Mouse (Mus musculus) forebrain, embryonic 12.5 days (tissue): ENCODE results near the gene Sfta2. TPM values are rescaled to one million over a fixed set of nuclear protein-coding genes. Genes with fewer than 3 reads are reported as not detected.

ENCODE experiments used
- ATAC-seq: fragments of 200-750 bp; cut with Nextera tagmentation; 2 replicates; pipeline ENCODE4 v1.8.0; 2017; ENCODE audit warnings: moderate TSS enrichment; ENCODE audit not compliant: low FRiP score
- H3K27ac ChIP-seq: fragments of 300-500 bp; sonication (generic); 2 replicates; pipeline ENCODE4 v1.5.1; 2016; ENCODE audit warnings: mild to moderate bottlenecking
- H3K27me3 ChIP-seq: fragments of 300-500 bp; sonication (generic); 2 replicates; pipeline ENCODE4 v1.6.1; 2016; ENCODE audit warnings: mild to moderate bottlenecking
- H3K36me3 ChIP-seq: fragments of 300-500 bp; sonication (generic); replicated peaks from 2 replicates; pipeline ENCODE4 v1.6.1; 2016; ENCODE audit warnings: mild to moderate bottlenecking
- H3K4me1 ChIP-seq: fragments of 300-500 bp; sonication (generic); 2 replicates; pipeline ENCODE4 v1.6.1; 2016
- H3K4me2 ChIP-seq: fragments of 300-500 bp; sonication (generic); 2 replicates; pipeline ENCODE4 v1.6.1; 2016; ENCODE audit warnings: mild to moderate bottlenecking, moderate library complexity
- H3K4me3 ChIP-seq: fragments of 300-500 bp; sonication (generic); replicated peaks from 2 replicates; pipeline ENCODE4 v1.5.1; 2016; ENCODE audit warnings: mild to moderate bottlenecking
- H3K9ac ChIP-seq: fragments of 300-500 bp; sonication (generic); 2 replicates; pipeline ENCODE4 v1.6.1; 2016; ENCODE audit warnings: mild to moderate bottlenecking
- H3K9me3 ChIP-seq: fragments of 300-500 bp; sonication (generic); 2 replicates; pipeline ENCODE4 v1.6.1; 2016
- WGBS: fragments of 180-500 bp; shearing (Covaris S2); methylation state at CpG from one replicate; pipeline ENCODE4 v1.1.7; 2016; 5-methylcytosine and 5-hydroxymethylcytosine counted together
- polyA plus RNA-seq: library from polyadenylated mRNA; unstranded; fragments of >200 nt; fragmentation: Nextera tagmentation; extraction: Ambion mirVana; gene quantifications from 2 replicates; pipeline ENCODE4 v1.2.1, GENCODE M21; 2016

Gene Sfta2
- not detected in 2 replicates for polyA plus RNA-seq

DNA sequence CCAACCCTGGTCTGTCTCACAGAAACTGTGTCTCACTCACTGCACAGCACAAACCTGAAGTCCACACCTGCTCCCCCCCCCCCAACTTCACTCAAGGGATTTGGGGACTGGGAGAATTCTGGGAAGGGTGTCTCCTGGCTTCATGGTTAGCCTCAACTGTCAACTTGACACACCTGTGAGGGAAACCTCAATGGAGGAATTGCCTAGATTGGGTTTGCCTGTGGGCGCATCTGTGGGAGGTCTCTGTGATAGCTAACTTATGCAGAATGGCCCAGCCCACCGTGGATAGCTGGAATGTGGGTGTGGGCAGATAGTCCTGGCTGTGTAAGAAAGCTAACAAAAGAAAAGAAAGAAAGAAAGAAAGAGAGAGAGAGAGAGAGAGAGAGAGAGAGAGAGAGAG, at the start of gene Sfta2:
Gene Sfta2 (plus strand): TSS at position 301 of the 400 bp plus-strand sequence.
- H3K27ac ChIP-seq, result no peak within 1 kb of the TSS
- H3K9me3 ChIP-seq, result no peaks in the 10 kb centered on the region
- H3K4me2 ChIP-seq, result no peak within 1 kb of the TSS
- no peaks in the 10 kb centered on the region; the same call in 1 of the 2 replicates for H3K27me3 ChIP-seq
- H3K4me3 ChIP-seq, result no peak within 1 kb of the TSS
- ATAC-seq, result no peak
- no peak within 1 kb of the TSS for H3K9ac ChIP-seq
- 69% methylated on average over 2 of the region's 2 CpGs for WGBS
- H3K36me3 ChIP-seq, result no peaks in the 10 kb centered on the region
- no peaks in the 10 kb centered on the region for H3K4me1 ChIP-seq

DNA sequence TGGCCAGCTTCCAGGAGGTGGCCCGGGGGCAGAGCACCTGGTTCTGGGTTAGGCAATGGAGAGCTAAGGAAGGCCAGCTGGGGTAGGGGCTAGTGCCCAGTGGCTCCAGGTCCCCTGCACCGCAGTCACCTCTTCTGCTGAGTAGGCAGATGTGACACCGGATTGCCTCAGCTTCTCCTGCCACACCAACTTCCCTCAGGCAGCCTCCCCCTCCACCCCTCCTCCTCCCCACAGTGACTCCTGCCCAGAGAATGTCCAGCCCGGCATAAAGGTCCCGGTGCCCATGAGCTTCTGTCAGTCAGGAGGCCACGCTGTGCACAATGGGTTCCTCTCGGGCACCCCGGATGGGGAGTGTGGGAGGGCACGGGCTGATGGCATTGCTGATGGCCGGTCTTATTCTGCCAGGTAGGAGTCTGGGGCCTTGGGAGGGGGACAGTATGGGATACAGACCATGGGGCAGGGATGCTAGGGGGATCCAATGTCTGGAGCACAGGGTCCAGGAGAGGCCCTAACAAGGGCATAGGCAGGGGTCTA, 49.4 kb upstream of the Sfta2 start, which contains the start of gene Cdsn:
Gene Cdsn (plus strand): TSS at position 248 of the 534 bp plus-strand sequence.
- 83% methylated on average over 10 of the region's 10 CpGs for WGBS
- no peaks in the 10 kb centered on the region for H3K27me3 ChIP-seq
- no peak within 1 kb of the TSS for H3K4me2 ChIP-seq
- no peaks in the 10 kb centered on the region for H3K36me3 ChIP-seq
- no peak within 1 kb of the TSS for H3K27ac ChIP-seq
- H3K4me1 ChIP-seq, result no peaks in the 10 kb centered on the region; the same call in 1 of the 2 replicates
- ATAC-seq, result no peak
- H3K4me3 ChIP-seq, result no peak within 1 kb of the TSS
- H3K9ac ChIP-seq, result no peak within 1 kb of the TSS
- no peaks in the 10 kb centered on the region for H3K9me3 ChIP-seq

DNA sequence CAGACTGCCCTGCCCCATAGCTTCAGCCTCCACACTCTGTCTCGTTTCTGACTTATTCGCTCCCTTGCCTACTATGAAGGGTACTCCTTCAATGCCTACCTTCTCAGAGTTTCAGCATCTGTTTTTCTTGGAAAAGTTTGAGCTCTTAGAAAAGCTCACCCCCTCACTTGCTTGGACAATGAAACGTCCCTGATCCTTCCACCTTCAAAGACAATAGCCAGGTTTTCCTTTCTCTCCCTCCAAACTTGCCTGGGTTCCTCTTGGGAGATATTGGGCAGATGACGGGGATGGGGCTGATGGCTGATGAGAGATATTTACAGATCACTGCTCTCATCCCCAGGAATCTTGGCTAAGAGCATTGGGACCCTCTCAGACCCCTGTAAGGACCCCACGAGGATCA, 47.0 kb upstream of the Sfta2 start:
- H3K36me3 ChIP-seq, result no peaks in the 10 kb centered on the region
- H3K9ac ChIP-seq, result no peak overlapping the region
- no peak for ATAC-seq
- no peaks in the 10 kb centered on the region for H3K27me3 ChIP-seq
- H3K27ac ChIP-seq, result no peak overlapping the region
- no peaks in the 10 kb centered on the region for H3K4me1 ChIP-seq
- no peak overlapping the region for H3K4me3 ChIP-seq
- 85% methylated on average over 5 of the region's 5 CpGs for whole genome bisulfite sequencing
- H3K9me3 ChIP-seq, result no peaks in the 10 kb centered on the region
- no peak overlapping the region for H3K4me2 ChIP-seq

- Histone ChIP-seq H3K4me2 (no peak overlapping the region), H3K4me1 (no peaks in the 10 kb centered on the region), H3K9ac (no peak overlapping the region), H3K27me3 (no peaks in the 10 kb centered on the region), H3K4me3 (no peak overlapping the region), H3K9me3 (no peaks in the 10 kb centered on the region), H3K27ac (no peak overlapping the region), H3K36me3 (no peaks in the 10 kb centered on the region)
- 93% methylated on average over 18 of the region's 18 CpGs for WGBS
- ATAC-seq, result no peak
Measured at GRCm38 (mm10) chr17:35554761-35555397, 46.5 kb upstream of the Sfta2 start.

DNA sequence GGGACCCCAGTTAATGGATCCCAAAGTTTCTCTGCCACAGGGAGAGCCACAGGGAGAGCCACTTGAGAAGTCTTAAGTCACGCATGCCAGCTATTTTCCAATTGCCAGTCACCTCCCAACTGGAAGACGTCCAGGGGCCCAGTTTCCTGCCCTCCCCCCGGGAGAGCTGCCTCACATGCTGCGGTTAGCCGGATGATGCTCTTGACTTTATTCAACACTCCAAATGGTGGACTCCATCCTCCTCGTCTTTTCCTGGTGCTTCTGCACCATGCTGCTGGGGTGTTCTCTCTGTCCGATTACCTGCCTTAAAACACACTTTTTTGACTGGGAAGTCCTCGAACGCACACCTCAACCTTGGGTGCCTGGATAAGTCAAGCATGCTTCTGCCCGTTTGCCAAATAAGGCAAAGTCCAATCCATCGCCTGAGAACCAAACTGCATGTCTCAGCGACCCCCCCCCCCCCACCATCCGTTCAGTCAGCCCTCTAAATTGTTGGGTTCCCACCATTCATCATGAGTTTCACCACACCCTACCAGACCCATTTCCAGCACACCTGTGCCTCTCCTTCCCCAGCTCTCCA, 45.1 kb upstream of the Sfta2 start:
- no peaks in the 10 kb centered on the region for H3K9me3 ChIP-seq
- H3K4me1 ChIP-seq, result no peaks in the 10 kb centered on the region
- no peak overlapping the region for H3K27ac ChIP-seq
- H3K36me3 ChIP-seq, result no peaks in the 10 kb centered on the region
- no peaks in the 10 kb centered on the region for H3K27me3 ChIP-seq
- WGBS, result 93% methylated on average over 13 of the region's 13 CpGs
- no peak overlapping the region for H3K4me2 ChIP-seq
- no peak for ATAC-seq
- H3K9ac ChIP-seq, result no peak overlapping the region
- no peak overlapping the region for H3K4me3 ChIP-seq

DNA sequence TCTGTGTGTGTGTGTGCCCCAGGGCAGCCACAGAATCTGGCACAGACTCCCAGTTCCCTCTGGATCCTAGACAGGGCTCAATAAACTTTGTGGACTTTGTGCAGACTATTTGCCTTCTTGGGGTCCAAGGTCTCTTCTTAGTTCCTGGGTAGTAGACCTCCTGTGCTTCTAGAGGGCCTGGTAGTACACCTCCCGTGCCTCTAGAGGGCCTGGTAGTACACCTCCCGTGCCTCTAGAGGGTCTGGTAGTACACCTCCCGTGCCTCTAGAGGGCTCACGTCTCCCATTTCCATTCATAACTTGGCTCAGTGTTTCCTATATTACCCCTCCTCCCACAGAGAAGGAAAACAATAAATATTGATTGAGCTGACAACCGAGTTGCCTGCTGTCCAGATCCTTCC, 44.5 kb upstream of the Sfta2 start:
- no peaks in the 10 kb centered on the region for H3K4me1 ChIP-seq

GRCm38 (mm10) chr17:35557351-35557750, 44.0 kb upstream of the Sfta2 start:
- Histone ChIP-seq H3K9me3 (no peaks in the 10 kb centered on the region), H3K9ac (no peak overlapping the region), H3K27me3 (no peaks in the 10 kb centered on the region), H3K27ac (no peak overlapping the region), H3K4me1 (no peaks in the 10 kb centered on the region), H3K4me3 (no peak overlapping the region), H3K4me2 (no peak overlapping the region), H3K36me3 (no peaks in the 10 kb centered on the region)
- WGBS, result 84% methylated on average over 9 of the region's 9 CpGs
- no peak for ATAC-seq

More for the DNA sequence above, 44.5 kb upstream of the Sfta2 start:
- ATAC-seq, result no peak
- Histone ChIP-seq H3K27me3 (no peaks in the 10 kb centered on the region), H3K27ac (no peak overlapping the region), H3K36me3 (no peaks in the 10 kb centered on the region), H3K4me3 (no peak overlapping the region), H3K4me2 (no peak overlapping the region), H3K9me3 (no peaks in the 10 kb centered on the region), H3K9ac (no peak overlapping the region)
- WGBS, result 31% methylated on average over 5 of the region's 5 CpGs

GRCm38 (mm10) chr17:35558216-35558615, 43.1 kb upstream of the Sfta2 start:
- Histone ChIP-seq H3K9me3 (no peaks in the 10 kb centered on the region), H3K36me3 (no peaks in the 10 kb centered on the region), H3K4me1 (no peaks in the 10 kb centered on the region), H3K4me3 (no peak overlapping the region), H3K27me3 (no peaks in the 10 kb centered on the region), H3K4me2 (no peak overlapping the region), H3K27ac (no peak overlapping the region), H3K9ac (no peak overlapping the region)
- WGBS, result 61% methylated on average over 8 of the region's 8 CpGs
- ATAC-seq, result no peak

GRCm38 (mm10) chr17:35567150-35567549, 34.2 kb upstream of the Sfta2 start, which contains the start of gene 2300002M23Rik:
TSS of gene 2300002M23Rik (plus strand) at chr17:35567450.
- Histone ChIP-seq H3K9me3 (no peaks in the 10 kb centered on the region), H3K27ac (no peak within 1 kb of the TSS), H3K4me1 (peaks cover 14% of the 10 kb centered on the region), H3K9ac (no peak within 1 kb of the TSS), H3K4me3 (no peak within 1 kb of the TSS), H3K27me3 (peaks cover 24% of the 10 kb centered on the region), H3K36me3 (no peaks in the 10 kb centered on the region), H3K4me2 (no peak within 1 kb of the TSS)
- WGBS, result 60% methylated on average over 3 of the region's 3 CpGs
- ATAC-seq, result no peak

DNA sequence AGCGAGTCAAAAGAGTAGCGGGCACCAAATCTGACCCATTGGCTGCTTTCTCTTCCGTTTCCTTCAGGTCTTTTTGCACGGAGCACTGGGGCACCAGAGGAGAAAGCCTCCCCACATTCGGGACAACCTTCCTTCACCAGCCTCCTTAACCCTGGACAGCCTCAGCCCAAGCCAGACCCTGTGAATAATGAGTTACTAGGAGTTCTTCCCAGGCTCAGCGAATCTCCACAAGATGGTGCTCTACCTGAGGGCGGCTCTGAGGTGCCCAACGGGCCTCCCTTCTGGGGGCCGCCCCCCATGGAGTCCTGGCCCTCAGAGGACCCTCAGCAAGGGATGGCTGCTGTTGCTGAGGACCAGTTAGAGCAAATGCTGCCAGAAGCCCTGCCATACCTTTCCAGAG, 33.6 kb upstream of the Sfta2 start:
- no peak overlapping the region for H3K4me2 ChIP-seq
- no peak overlapping the region for H3K27ac ChIP-seq
- no peak overlapping the region for H3K9ac ChIP-seq
- peaks cover 14% of the 10 kb centered on the region for H3K4me1 ChIP-seq
- WGBS, result 24% methylated on average over 9 of the region's 9 CpGs
- H3K4me3 ChIP-seq, result no peak overlapping the region
- H3K9me3 ChIP-seq, result no peaks in the 10 kb centered on the region
- H3K27me3 ChIP-seq, result peaks cover 24% of the 10 kb centered on the region
- no peaks in the 10 kb centered on the region for H3K36me3 ChIP-seq
- no peak for ATAC-seq

GRCm38 (mm10) chr17:35569091-35569944, 32.0 kb upstream of the Sfta2 start:
- peak overlapping the region; percentile 59 for H3K4me2 ChIP-seq
- ATAC-seq, result peak; percentile 72; the same call in 1 of the 2 replicates
- no peaks in the 10 kb centered on the region for H3K9me3 ChIP-seq
- peak overlapping the region; percentile 50 for H3K9ac ChIP-seq
- 2% methylated on average over 28 of the region's 28 CpGs for WGBS
- no peaks in the 10 kb centered on the region for H3K36me3 ChIP-seq
- H3K4me3 ChIP-seq, result peak overlapping the region; percentile 30
- no peak overlapping the region for H3K27ac ChIP-seq
- H3K4me1 ChIP-seq, result peaks cover 14% of the 10 kb centered on the region
- peaks cover 24% of the 10 kb centered on the region for H3K27me3 ChIP-seq

- Histone ChIP-seq H3K4me3 (no peak overlapping the region), H3K4me2 (no peak overlapping the region), H3K9ac (no peak overlapping the region), H3K27me3 (peaks cover 24% of the 10 kb centered on the region), H3K36me3 (no peaks in the 10 kb centered on the region), H3K27ac (no peak overlapping the region), H3K9me3 (no peaks in the 10 kb centered on the region), H3K4me1 (peaks cover 14% of the 10 kb centered on the region)
- no peak for ATAC-seq
- WGBS, result 79% methylated on average over 14 of the region's 14 CpGs
Measured at GRCm38 (mm10) chr17:35570836-35571235, 30.5 kb upstream of the Sfta2 start.
